Mouse (Mus musculus) MEL (cell line): ENCODE measurements around the gene Adgrg2. TPM values are rescaled to one million over a fixed set of nuclear protein-coding genes. Genes with fewer than 3 reads are reported as not detected.

ENCODE experiments used
- DNase-seq: peaks from one replicate; pipeline ENCODE4 v3.0.0; 2011; ENCODE audit warnings: low read depth, low spot score
- H3K27ac ChIP-seq: 2 replicates; pipeline ENCODE4 v1.5.1; 2012; ENCODE audit warnings: low read depth, mild to moderate bottlenecking, control low read depth, low read length, moderate library complexity; ENCODE audit not compliant: control insufficient read depth
- H3K27me3 ChIP-seq, 2 experiments: fragments of 150-350 bp in 1 of 2; sonication (generic) in 1 of 2; 2 replicates each; pipeline ENCODE4 v1.6.1; 2012; ENCODE audit warnings: low read length in 2 of 2, mild to moderate bottlenecking in 2 of 2, improper control_type of control experiment in 1 of 2, moderate library complexity in 1 of 2; ENCODE audit not compliant: insufficient read depth in 2 of 2, control insufficient read depth in 1 of 2
- H3K36me3 ChIP-seq, 2 experiments: 2 replicates each; pipeline ENCODE4 v1.6.1; 2012 to 2014; ENCODE audit warnings: low read length in 2 of 2, improper control_type of control experiment in 1 of 2, inconsistent platforms in 1 of 2, mild to moderate bottlenecking in 1 of 2; ENCODE audit not compliant: insufficient read depth in 2 of 2, control insufficient read depth in 1 of 2
- H3K4me1 ChIP-seq, 2 experiments: fragments of 150-350 bp in 1 of 2; sonication (generic) in 1 of 2; 2 replicates each; pipeline ENCODE4 v1.6.1; 2012; ENCODE audit warnings: low read length in 2 of 2, improper control_type of control experiment in 1 of 2, mild to moderate bottlenecking in 1 of 2; ENCODE audit not compliant: insufficient read depth in 2 of 2, control insufficient read depth in 1 of 2
- H3K4me3 ChIP-seq, 2 experiments: fragments of 150-350 bp in 1 of 2; sonication (generic) in 1 of 2; 2 replicates each; pipeline ENCODE4 v1.5.1; 2012; ENCODE audit warnings: low read depth in 2 of 2, low read length in 2 of 2, mild to moderate bottlenecking in 2 of 2, moderate library complexity in 2 of 2, control low read depth in 1 of 2, improper control_type of control experiment in 1 of 2; ENCODE audit not compliant: control insufficient read depth in 1 of 2, insufficient read depth in 1 of 2
- H3K79me2 ChIP-seq: 2 replicates; pipeline ENCODE4 v1.6.1; 2012; ENCODE audit warnings: mild to moderate bottlenecking, low read length, moderate library complexity; ENCODE audit not compliant: control insufficient read depth, poor library complexity, insufficient read depth
- H3K9ac ChIP-seq: 2 replicates; pipeline ENCODE4 v1.6.1; 2012; ENCODE audit warnings: low read depth, mild to moderate bottlenecking, control low read depth, low read length, moderate library complexity; ENCODE audit not compliant: control insufficient read depth, poor library complexity, severe bottlenecking
- H3K9me3 ChIP-seq: fragments of 150-350 bp; sonication (generic); replicated peaks from 2 replicates; pipeline ENCODE4 v1.6.1; 2012; ENCODE audit warnings: mild to moderate bottlenecking, low read length, improper control_type of control experiment, moderate library complexity; ENCODE audit not compliant: insufficient read depth
- BHLHE40 ChIP-seq: IDR thresholded peaks from 2 replicates; pipeline ENCODE4 v1.6.1; 2012; ENCODE audit warnings: low read depth, mild to moderate bottlenecking, inconsistent platforms, low read length, improper control_type of control experiment, borderline replicate concordance
- CTCF ChIP-seq, 3 experiments: IDR thresholded peaks in 2 of 3; conservative IDR thresholded peaks in 1 of 3; 2 replicates each; pipeline ENCODE4 v1.5.1; 2011 to 2012; ENCODE audit warnings: low read length in 3 of 3, low read depth in 2 of 3, mild to moderate bottlenecking in 2 of 3, improper control_type of control experiment in 1 of 3, inconsistent platforms in 1 of 3, mixed read lengths in 1 of 3, moderate library complexity in 1 of 3; ENCODE audit not compliant: control insufficient read depth in 1 of 3, insufficient read depth in 1 of 3, poor library complexity in 1 of 3, severe bottlenecking in 1 of 3
- EP300 ChIP-seq, 2 experiments: IDR thresholded peaks; 2 replicates each; pipeline ENCODE4 v1.6.1; 2011; ENCODE audit warnings: improper control_type of control experiment in 2 of 2, low read length in 2 of 2, low read depth in 1 of 2, mild to moderate bottlenecking in 1 of 2
- ETS1 ChIP-seq: IDR thresholded peaks from 2 replicates; pipeline ENCODE4 v1.6.1; 2012; ENCODE audit warnings: low read depth, mild to moderate bottlenecking, inconsistent platforms, low read length, improper control_type of control experiment, moderate library complexity
- GABPA ChIP-seq: IDR thresholded peaks from 2 replicates; pipeline ENCODE4 v1.6.1; 2012; ENCODE audit warnings: low read depth, mild to moderate bottlenecking, inconsistent platforms, low read length, improper control_type of control experiment, moderate library complexity
- HCFC1 ChIP-seq: IDR thresholded peaks from 2 replicates; pipeline ENCODE4 v1.6.1; 2012; ENCODE audit warnings: low read depth, mild to moderate bottlenecking, inconsistent platforms, low read length, improper control_type of control experiment, moderate library complexity
- MAX ChIP-seq: IDR thresholded peaks from 2 replicates; pipeline ENCODE4 v1.6.1; 2011; ENCODE audit warnings: low read length, improper control_type of control experiment
- MXI1 ChIP-seq: IDR thresholded peaks from 2 replicates; pipeline ENCODE4 v1.6.1; 2011; ENCODE audit warnings: mild to moderate bottlenecking, low read depth, low read length, improper control_type of control experiment
- MYC ChIP-seq: IDR thresholded peaks from 2 replicates; pipeline ENCODE4 v1.6.1; 2011; ENCODE audit warnings: low read depth, mild to moderate bottlenecking, low read length, improper control_type of control experiment, moderate library complexity
- NELFE ChIP-seq: IDR thresholded peaks from 2 replicates; pipeline ENCODE4 v1.6.1; 2011; ENCODE audit warnings: low read depth, low read length, improper control_type of control experiment
- POLR2A ChIP-seq, 2 experiments: IDR thresholded peaks; 2 replicates each; pipeline ENCODE4 v1.6.1; 2011 to 2012; ENCODE audit warnings: low read length in 2 of 2, mild to moderate bottlenecking in 2 of 2, control low read depth in 1 of 2, improper control_type of control experiment in 1 of 2, low read depth in 1 of 2, moderate library complexity in 1 of 2; ENCODE audit not compliant: control insufficient read depth in 1 of 2, insufficient read depth in 1 of 2, poor library complexity in 1 of 2
- POLR2AphosphoS2 ChIP-seq: IDR thresholded peaks from 2 replicates; pipeline ENCODE4 v1.6.1; 2011; ENCODE audit warnings: low read length, improper control_type of control experiment
- POLR2AphosphoS5 ChIP-seq: IDR thresholded peaks from 2 replicates; pipeline ENCODE4 v1.6.1; 2012; ENCODE audit warnings: low read depth, borderline replicate concordance, mild to moderate bottlenecking, inconsistent platforms, low read length, moderate library complexity, mixed read lengths
- RAD21 ChIP-seq: IDR thresholded peaks from 2 replicates; pipeline ENCODE4 v1.6.1; 2011; ENCODE audit warnings: mild to moderate bottlenecking, low read depth, low read length, improper control_type of control experiment
- RCOR1 ChIP-seq: IDR thresholded peaks from 2 replicates; pipeline ENCODE4 v1.6.1; 2012; ENCODE audit warnings: low read depth, mild to moderate bottlenecking, inconsistent platforms, low read length, improper control_type of control experiment
- SIN3A ChIP-seq: IDR thresholded peaks from 2 replicates; pipeline ENCODE4 v1.6.1; 2012; ENCODE audit warnings: low read length, improper control_type of control experiment, inconsistent platforms
- TAL1 ChIP-seq: IDR thresholded peaks from 2 replicates; pipeline ENCODE4 v1.6.1; 2012; ENCODE audit warnings: mild to moderate bottlenecking, inconsistent platforms, low read length, moderate library complexity, mixed read lengths
- TBP ChIP-seq: IDR thresholded peaks from 2 replicates; pipeline ENCODE4 v1.8.0; 2011; ENCODE audit warnings: low read depth, low read length, improper control_type of control experiment
- TCF12 ChIP-seq: IDR thresholded peaks from 2 replicates; pipeline ENCODE4 v1.6.1; 2014; ENCODE audit warnings: low read depth, mild to moderate bottlenecking, inconsistent platforms, low read length, improper control_type of control experiment, moderate library complexity
- USF1 ChIP-seq: IDR thresholded peaks from 2 replicates; pipeline ENCODE4 v1.6.1; 2014; ENCODE audit warnings: low read depth, mild to moderate bottlenecking, inconsistent platforms, low read length, improper control_type of control experiment, moderate library complexity
- USF2 ChIP-seq, 2 experiments: IDR thresholded peaks; 2 replicates each; pipeline ENCODE4 v1.6.1; 2011 to 2012; ENCODE audit warnings: improper control_type of control experiment in 2 of 2, low read length in 2 of 2, borderline replicate concordance in 1 of 2, inconsistent platforms in 1 of 2, low read depth in 1 of 2, mild to moderate bottlenecking in 1 of 2; ENCODE audit not compliant: insufficient read depth in 1 of 2
- ZC3H11A ChIP-seq: IDR thresholded peaks from 2 replicates; pipeline ENCODE4 v1.6.1; 2012; ENCODE audit warnings: low read depth, mild to moderate bottlenecking, inconsistent platforms, low read length, improper control_type of control experiment
- ZKSCAN1 ChIP-seq: IDR thresholded peaks from 2 replicates; pipeline ENCODE4 v1.6.1; 2012; ENCODE audit warnings: low read depth, mild to moderate bottlenecking, inconsistent platforms, low read length, improper control_type of control experiment, moderate library complexity
- ZMIZ1 ChIP-seq: IDR thresholded peaks from 2 replicates; pipeline ENCODE4 v1.6.1; 2012; ENCODE audit warnings: low read depth, mild to moderate bottlenecking, inconsistent platforms, low read length, improper control_type of control experiment, moderate library complexity
- ZNF384 ChIP-seq: IDR thresholded peaks from 2 replicates; pipeline ENCODE4 v1.6.1; 2012; ENCODE audit warnings: low read depth, mild to moderate bottlenecking, inconsistent platforms, low read length, improper control_type of control experiment
- polyA plus RNA-seq, 2 experiments: library from polyadenylated mRNA; stranded (reverse) in 1 of 2; unstranded in 1 of 2; fragments of >175 nt in 1 of 2; fragments of >200 nt in 1 of 2; gene quantifications; 2 replicates each; pipeline versions ENCODE4 v1.2.1 to v1.2.4; 2012; ENCODE audit warnings: low replicate concordance in 2 of 2, low read depth in 1 of 2; ENCODE audit not compliant: insufficient read length in 2 of 2, insufficient read depth in 1 of 2, missing spikeins in 1 of 2
- total RNA-seq: library from RNA; depleted of rRNA; stranded (reverse); fragments of 300-350 nt; gene quantifications from 2 replicates; pipeline ENCODE4 v1.2.3, GENCODE M21; 2012

The Adgrg2 gene
- total and polyA plus RNA-seq, 3 experiments = not detected

DNA sequence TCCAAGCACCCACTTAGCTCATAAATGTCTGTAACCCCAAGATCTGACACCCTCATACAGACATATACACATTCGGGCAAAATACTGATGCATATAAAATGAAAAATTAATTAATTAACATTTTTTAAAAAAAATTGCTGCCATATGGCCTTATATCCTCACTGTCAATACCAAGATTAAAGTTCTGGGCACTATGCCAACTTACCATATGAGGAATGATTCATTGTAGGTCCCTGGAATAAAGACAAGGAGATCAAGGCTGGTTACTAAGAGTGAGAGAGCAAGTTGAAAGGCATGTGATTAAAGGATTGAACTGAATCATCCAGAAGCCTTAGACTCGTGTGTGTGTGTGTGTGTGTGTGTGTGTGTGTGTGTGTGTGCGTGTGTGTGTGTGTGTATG lies 103.8 kb downstream of the Adgrg2 start:
- Histone ChIP-seq H3K27me3 (no peaks in the 10 kb centered on the region), H3K4me3 (no peak overlapping the region), H3K9ac (no peak overlapping the region), H3K4me1 (peaks cover 17% of the 10 kb centered on the region in 2 experiments), H3K36me3 (peaks cover 0 to 40% of the 10 kb centered on the region in 2 experiments; a peak in 2 of 4 replicates), H3K9me3 (no peaks in the 10 kb centered on the region), H3K79me2 (no peaks in the 10 kb centered on the region), H3K27ac (no peak overlapping the region)
- peak; percentile 75 for DNase-seq
- TF ChIP-seq EP300 (IDR thresholded peaks at IDR 0.05; ENCODE audit: low read depth in 1 of 2, low read length in 2 of 2) (peak in 1 of 2 experiments; percentile 32; a peak in 2 of 4 replicates), ZNF384 (peak; percentile 63), RCOR1 (no peak), MAX (no peak), ETS1 (peak; percentile 79), POLR2AphosphoS2 (no peak)

DNA sequence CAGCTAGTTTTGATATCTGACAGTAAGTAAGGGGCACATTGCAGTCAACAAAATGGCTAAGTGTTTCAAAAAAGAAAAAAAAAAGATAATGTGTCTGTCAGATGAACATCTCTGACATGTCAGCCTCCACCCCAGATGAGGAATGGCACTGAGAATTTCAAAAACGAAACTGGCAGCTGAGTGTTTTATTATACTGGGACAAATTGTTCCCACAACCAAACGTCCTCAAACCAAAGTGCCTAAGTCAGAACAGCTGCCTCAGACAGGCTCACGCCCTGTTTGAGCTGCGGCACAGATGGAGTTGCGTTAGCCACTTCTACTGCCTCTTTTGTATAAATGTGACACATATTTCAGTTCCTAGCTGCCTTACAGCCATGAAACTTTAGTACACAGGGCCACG lies 104.4 kb downstream of the Adgrg2 start:
- Histone ChIP-seq H3K4me3 (peak overlapping the region; percentile 5 to 27; a peak in 2 of 4 replicates), H3K9me3 (no peaks in the 10 kb centered on the region), H3K79me2 (no peaks in the 10 kb centered on the region), H3K9ac (no peak overlapping the region), H3K4me1 (peaks cover 15 to 17% of the 10 kb centered on the region in 2 experiments), H3K36me3 (peaks cover 0 to 37% of the 10 kb centered on the region in 2 experiments; a peak in 2 of 4 replicates), H3K27ac (no peak overlapping the region), H3K27me3 (no peaks in the 10 kb centered on the region)
- DNase-seq = no peak
- TF ChIP-seq MYC (no peak), ZNF384 (peak; percentile 51), USF1 (no peak)

DNA sequence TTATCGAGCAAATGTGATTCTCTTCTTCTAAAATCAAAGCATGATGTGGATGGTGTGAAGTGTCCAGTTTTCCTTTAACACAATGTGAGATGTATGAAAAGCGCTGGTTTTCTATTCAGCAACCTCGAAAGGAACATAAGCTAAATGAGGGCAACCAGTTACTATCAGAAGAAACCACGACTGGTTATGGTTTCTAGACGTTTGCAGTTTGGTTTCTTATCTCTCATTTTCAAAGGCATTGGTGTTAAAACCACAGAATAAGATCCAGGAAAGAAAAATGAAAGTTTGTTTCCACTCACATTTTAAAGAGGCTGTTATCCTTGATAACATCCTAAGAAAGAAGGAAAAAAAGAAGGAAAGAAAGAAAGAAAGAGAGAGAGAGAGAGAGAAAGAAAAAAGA lies 106.0 kb downstream of the Adgrg2 start:
- H3K4me3 ChIP-seq = peak overlapping the region in 1 of 2 experiments; percentile 12; a peak in 2 of 4 replicates
- TF ChIP-seq TCF12 (peak; percentile 94), TBP (peak; percentile 47; the same call in 1 of the 2 replicates), SIN3A (peak; percentile 78), ZKSCAN1 (no peak), ZMIZ1 (no peak), MAX (no peak), USF2 (IDR thresholded peaks at IDR 0.05; ENCODE audit: borderline replicate concordance in 1 of 2, insufficient read depth in 1 of 2, low read depth in 1 of 2, low read length in 2 of 2) (no peak), POLR2A (IDR thresholded peaks at IDR 0.05; ENCODE audit: control insufficient read depth in 1 of 2, insufficient read depth in 1 of 2, low read depth in 1 of 2, low read length in 2 of 2, poor library complexity in 1 of 2) (no peak), RCOR1 (peak; percentile 93), RAD21 (no peak), ZNF384 (0 out of 2 replicates have a peak, but pooled peaks have one; percentile 19), GABPA (no peak), NELFE (no peak), BHLHE40 (no peak), USF1 (no peak), TAL1 (peak; percentile 69), MXI1 (no peak), POLR2AphosphoS5 (no peak), ZC3H11A (no peak), HCFC1 (0 out of 2 replicates have a peak, but pooled peaks have one; percentile 20), CTCF (IDR thresholded peaks at IDR 0.05 in 2 of 3, conservative IDR thresholded peaks at IDR 0.05 in 1 of 3; ENCODE audit: control insufficient read depth in 1 of 3, insufficient read depth in 1 of 3, low read depth in 2 of 3, low read length in 3 of 3, poor library complexity in 1 of 3, severe bottlenecking in 1 of 3) (no peak), POLR2AphosphoS2 (no peak)

More for the DNA sequence above, 106.0 kb downstream of the Adgrg2 start:
- H3K4me1 ChIP-seq = peaks cover 15 to 20% of the 10 kb centered on the region in 2 experiments
- no peaks in the 10 kb centered on the region for H3K27me3 ChIP-seq
- no peaks in the 10 kb centered on the region for H3K9me3 ChIP-seq
- 0 out of 2 replicates have a peak overlapping the region, but pooled peaks have one; percentile 0 for H3K9ac ChIP-seq
- peaks cover 0 to 40% of the 10 kb centered on the region in 2 experiments; a peak in 2 of 4 replicates for H3K36me3 ChIP-seq
- H3K27ac ChIP-seq = peak overlapping the region; percentile 39
- peak; percentile 77 for DNase-seq
- H3K79me2 ChIP-seq = no peaks in the 10 kb centered on the region
